Mouse (Mus musculus) forebrain, embryonic 10.5 days (tissue): ENCODE data around the gene Mgarp. TPM values are rescaled to one million over a fixed set of nuclear protein-coding genes. Genes with fewer than 3 reads are reported as not detected.
"Not testable (repeated sequence)": the region's sequence is repeated elsewhere in the genome, so short reads cannot be mapped to it uniquely, and the experiment has no call there.

Experiments
- DNase-seq: peaks from one replicate; pipeline ENCODE4 v3.0.0-alpha.2; 2017; ENCODE audit warnings: low spot score; ENCODE audit errors: extremely low spot score
- H3K27ac ChIP-seq: fragments of 300-500 bp; sonication (generic); 2 replicates; pipeline ENCODE4 v1.5.1; 2016; ENCODE audit warnings: mild to moderate bottlenecking
- H3K27me3 ChIP-seq: fragments of 300-500 bp; sonication (generic); 2 replicates; pipeline ENCODE4 v1.6.1; 2016; ENCODE audit warnings: mild to moderate bottlenecking; ENCODE audit not compliant: poor library complexity, severe bottlenecking
- H3K36me3 ChIP-seq: fragments of 300-500 bp; sonication (generic); replicated peaks from 2 replicates; pipeline ENCODE4 v1.6.1; 2016; ENCODE audit warnings: mild to moderate bottlenecking, moderate library complexity
- H3K4me1 ChIP-seq: fragments of 300-500 bp; sonication (generic); 2 replicates; pipeline ENCODE4 v1.6.1; 2016
- H3K4me3 ChIP-seq: fragments of 300-500 bp; sonication (generic); 2 replicates; pipeline ENCODE4 v1.5.1; 2016; ENCODE audit warnings: mild to moderate bottlenecking, moderate library complexity
- H3K9me3 ChIP-seq: fragments of 300-500 bp; sonication (generic); 2 replicates; pipeline ENCODE4 v1.6.1; 2016; ENCODE audit warnings: mild to moderate bottlenecking, moderate library complexity
- WGBS: fragments of 180-500 bp; shearing (Covaris S2); methylation state at CpG from one replicate; pipeline ENCODE4 v1.1.7; 2016; 5-methylcytosine and 5-hydroxymethylcytosine counted together
- polyA plus RNA-seq: library from polyadenylated mRNA; unstranded; fragments of >200 nt; fragmentation: Nextera tagmentation; extraction: Ambion mirVana; gene quantifications from 2 replicates; pipeline ENCODE4 v1.2.1, GENCODE M21; 2016

The Mgarp gene
- polyA plus RNA-seq, result 8.4 and 12.8 TPM in 2 replicates

DNA sequence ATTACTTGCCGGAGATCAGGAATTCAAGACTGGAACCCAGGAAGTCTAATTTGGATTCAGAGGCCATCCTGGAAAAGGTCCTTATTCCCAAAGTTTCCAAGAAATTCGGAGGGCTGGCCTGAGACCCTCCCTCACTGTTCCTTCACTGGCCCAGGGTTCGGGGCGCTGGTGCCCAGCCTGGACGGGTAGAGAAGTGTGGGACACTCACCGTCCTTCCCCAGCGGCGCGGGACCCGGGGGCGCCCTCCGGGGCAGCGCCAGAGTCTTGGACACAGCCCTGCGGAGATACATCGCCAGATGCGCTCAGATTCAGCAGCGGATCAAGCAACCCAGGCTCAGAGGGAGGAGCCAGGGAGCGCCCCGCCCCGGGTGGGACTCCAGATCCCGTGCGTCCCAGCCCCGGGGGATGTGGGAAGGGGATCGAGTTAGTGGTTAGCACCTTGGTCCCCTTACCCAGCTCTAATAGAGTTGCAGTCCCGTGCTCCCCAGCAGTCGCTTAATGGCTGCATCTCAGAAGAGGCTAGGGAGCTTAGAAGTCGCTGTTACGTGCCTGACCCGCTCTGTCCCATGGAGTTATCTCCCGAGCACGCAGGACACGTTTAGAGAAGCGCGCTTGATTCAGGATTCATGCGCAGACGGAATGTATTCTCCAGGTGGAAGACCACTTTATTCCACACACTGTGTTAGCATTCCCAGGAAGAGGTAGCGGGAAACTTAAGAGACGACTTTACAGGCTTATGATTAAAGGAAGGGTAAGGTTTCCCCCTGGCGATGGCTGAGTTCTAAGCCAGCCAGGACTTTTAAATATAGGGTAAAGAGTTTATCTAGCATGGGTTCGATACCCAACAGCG is at the start of gene Mgarp:
Mgarp (minus strand) TSS at position 520 of the 850 bp plus-strand sequence.
- peaks cover 36% of the 10 kb centered on the region for H3K4me1 ChIP-seq
- no peaks in the 10 kb centered on the region for H3K36me3 ChIP-seq
- H3K4me3 ChIP-seq, result peak within 1 kb of the TSS; percentile 56
- H3K27me3 ChIP-seq, result peaks cover 49% of the 10 kb centered on the region
- no peaks in the 10 kb centered on the region for H3K9me3 ChIP-seq
- peak within 1 kb of the TSS; percentile 75 for H3K27ac ChIP-seq
- DNase-seq, result peak; percentile 76
- WGBS, result 2% methylated on average over 41 of the region's 41 CpGs

DNA sequence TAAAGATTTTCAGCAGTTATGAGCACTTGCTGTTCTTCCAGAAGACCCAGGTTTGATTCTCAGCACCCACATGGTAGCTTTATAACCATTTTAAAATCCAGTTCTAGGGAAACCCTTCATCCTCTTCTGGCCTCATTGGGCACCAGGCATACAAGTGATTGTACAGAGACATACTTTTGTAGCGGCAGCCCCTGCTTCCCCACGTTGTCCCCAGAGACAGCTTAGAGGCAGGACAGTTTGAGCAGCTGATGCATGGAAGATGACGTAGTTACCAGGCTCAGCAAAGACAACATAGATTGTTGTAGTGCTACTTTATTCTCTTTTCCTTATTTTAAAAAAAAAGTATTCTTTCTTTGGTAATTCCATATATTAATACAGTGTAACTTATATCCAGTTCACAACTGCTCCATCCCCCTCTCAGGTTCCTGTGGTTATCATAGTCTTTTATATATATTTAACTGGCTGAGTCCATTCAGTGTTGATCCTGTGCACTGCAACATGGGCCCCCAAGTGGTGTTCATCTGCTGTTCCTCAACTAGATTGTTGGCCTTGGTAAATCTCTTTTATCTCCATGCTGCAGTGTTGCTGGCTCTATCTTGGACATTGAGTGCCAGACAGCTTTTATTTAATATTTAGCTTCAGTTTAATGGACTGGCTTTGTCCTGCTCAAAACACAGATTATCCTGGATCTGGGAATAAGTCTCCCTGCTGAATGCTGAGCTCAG is 38.5 kb upstream of the Mgarp start:
- WGBS, result 95% methylated on average over 3 of the region's 3 CpGs
- Histone ChIP-seq H3K4me1 (no peaks in the 10 kb centered on the region), H3K4me3 (no peak overlapping the region), H3K27ac (no peak overlapping the region), H3K36me3 (peaks cover 80% of the 10 kb centered on the region), H3K27me3 (no peaks in the 10 kb centered on the region), H3K9me3 (no peaks in the 10 kb centered on the region)
- no peak for DNase-seq

DNA sequence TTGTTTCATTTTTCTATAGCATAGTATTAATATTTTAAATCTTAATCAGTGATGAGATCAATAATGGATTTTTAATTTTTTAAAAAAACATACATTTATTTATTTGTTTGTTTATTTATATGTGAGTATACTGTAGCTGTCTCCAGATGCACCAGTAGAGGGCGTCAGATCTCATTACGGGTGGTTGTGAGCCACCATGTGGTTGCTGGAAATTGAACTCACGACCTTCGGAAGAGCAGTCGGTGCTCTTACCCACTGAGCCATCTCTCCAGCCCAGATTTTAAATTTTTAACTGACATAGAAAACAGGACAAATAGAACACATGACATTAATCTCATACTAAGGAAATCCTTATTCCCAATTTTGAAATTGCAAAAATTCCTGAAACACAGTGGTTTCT is 37.8 kb upstream of the Mgarp start:
- not testable (repeated sequence) for H3K4me3 ChIP-seq, H3K27ac ChIP-seq, H3K4me1 ChIP-seq, DNase-seq, H3K9me3 ChIP-seq, H3K27me3 ChIP-seq
- peaks cover 75% of the 10 kb centered on the region for H3K36me3 ChIP-seq
- WGBS, result 89% methylated on average over 5 of the region's 5 CpGs

DNA sequence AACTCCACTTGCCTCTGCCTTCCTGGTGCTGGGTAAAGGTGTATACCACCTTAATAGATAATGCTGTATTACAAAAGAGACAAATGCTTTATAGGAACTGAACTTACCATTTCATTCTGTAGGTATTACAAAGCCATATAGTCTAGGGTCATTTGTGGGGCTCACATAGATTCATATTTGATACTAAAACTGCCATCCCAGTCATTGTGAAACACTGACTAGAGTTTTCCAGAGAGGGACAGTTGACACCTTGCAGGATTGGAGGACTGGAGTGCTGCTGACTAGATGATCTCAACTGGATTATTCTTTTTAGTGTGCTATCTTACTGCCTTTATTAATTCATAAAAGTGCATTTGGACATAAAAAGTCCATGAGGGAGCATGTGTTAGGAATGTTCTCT is 28.9 kb upstream of the Mgarp start:
- Histone ChIP-seq H3K4me1 (no peaks in the 10 kb centered on the region), H3K27me3 (no peaks in the 10 kb centered on the region), H3K27ac (no peak overlapping the region), H3K36me3 (peaks cover 37% of the 10 kb centered on the region), H3K9me3 (no peaks in the 10 kb centered on the region), H3K4me3 (no peak overlapping the region)
- no peak for DNase-seq

DNA sequence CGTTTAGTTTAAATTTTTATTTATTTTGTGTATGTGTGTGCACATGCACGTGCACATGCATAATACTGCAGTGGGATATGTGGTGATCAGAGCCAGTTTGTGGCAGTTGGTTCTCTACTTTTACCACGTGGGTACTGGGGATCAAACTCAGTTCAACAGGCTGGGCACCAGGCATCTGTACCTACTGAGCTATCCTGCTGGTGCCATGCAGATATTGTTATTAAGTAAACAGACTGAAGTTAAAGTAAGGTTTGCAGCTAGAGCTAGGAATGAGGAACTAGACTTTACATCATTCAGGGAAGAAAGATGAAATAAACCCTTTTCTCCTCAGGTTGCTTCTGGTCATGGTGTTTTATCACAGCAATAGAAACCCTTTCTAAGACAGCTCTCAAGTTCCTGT is 25.4 kb upstream of the Mgarp start:
- DNase-seq, result no peak
- Histone ChIP-seq H3K27ac (no peak overlapping the region), H3K27me3 (no peaks in the 10 kb centered on the region), H3K4me1 (peaks cover 13% of the 10 kb centered on the region), H3K36me3 (peaks cover 42% of the 10 kb centered on the region), H3K4me3 (no peak overlapping the region), H3K9me3 (no peaks in the 10 kb centered on the region)
- WGBS, result 89% methylated on average over 3 of the region's 3 CpGs

DNA sequence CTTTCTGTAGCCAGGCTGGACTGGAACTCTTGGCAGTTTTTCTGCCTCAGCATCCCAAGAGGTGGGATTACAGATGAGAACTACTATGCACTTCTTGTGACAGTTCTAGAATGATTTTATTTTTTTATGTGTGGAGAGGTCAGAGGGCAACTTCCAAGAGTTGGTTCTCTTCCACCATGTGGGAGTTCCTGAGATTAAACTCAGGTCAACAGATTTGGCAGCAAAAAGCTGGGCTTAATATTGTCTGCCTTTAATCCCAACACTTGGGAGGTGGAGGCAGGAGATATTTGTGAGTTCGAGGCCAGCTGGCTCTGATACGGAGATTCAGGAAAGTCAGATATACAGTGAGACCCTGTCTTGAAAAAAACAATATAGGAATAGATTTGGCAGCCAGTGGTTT is 21.4 kb upstream of the Mgarp start:
- WGBS, result 78% methylated on average over 2 of the region's 2 CpGs
- H3K27ac ChIP-seq, result no peak overlapping the region
- no peaks in the 10 kb centered on the region for H3K27me3 ChIP-seq
- peaks cover 30% of the 10 kb centered on the region for H3K36me3 ChIP-seq
- H3K4me1 ChIP-seq, result peaks cover 23% of the 10 kb centered on the region
- peak overlapping the region; percentile 100 for H3K4me3 ChIP-seq
- no peaks in the 10 kb centered on the region for H3K9me3 ChIP-seq
- DNase-seq, result no peak

DNA sequence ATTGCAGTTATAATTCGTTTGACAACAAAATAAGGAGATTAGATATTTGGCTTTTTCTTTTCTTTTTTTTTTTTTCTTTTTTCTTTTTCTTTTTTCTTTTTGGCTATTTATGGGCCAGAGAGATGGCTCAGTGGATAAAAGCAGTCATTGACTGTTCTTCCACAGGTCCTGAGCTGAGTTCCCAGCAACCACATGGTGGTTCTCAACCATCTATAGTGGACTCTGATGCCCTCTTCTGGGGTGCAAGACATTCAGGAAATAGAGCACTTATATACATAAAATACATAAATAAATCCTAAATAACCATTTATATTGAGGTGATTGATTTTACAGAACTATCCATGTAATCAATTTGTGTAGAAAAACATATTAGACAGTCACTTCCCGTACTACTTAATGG is 20.9 kb upstream of the Mgarp start:
- 48% methylated on average over 2 of the region's 2 CpGs for WGBS
- H3K36me3 ChIP-seq, result peaks cover 25% of the 10 kb centered on the region
- no peaks in the 10 kb centered on the region for H3K9me3 ChIP-seq
- peak overlapping the region; percentile 100 for H3K4me3 ChIP-seq
- no peak overlapping the region for H3K27ac ChIP-seq
- H3K27me3 ChIP-seq, result no peaks in the 10 kb centered on the region
- no peak for DNase-seq
- H3K4me1 ChIP-seq, result peaks cover 23% of the 10 kb centered on the region

DNA sequence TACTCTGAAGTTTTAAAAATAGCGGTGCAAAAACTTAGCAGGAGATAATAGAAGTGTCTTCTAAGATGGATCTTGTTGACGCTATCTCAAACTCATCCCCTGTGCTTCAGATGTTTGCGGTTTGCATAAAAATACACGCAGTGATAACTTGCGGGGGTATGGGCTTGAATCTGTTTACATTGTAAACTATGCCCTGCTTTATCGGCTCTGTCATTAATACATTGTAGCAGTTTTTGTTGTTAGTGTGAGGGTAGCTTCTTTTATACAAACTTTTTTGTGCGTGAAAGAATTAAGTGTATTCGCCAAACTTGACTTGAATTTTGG is 20.6 kb upstream of the Mgarp start:
- peaks cover 23% of the 10 kb centered on the region for H3K4me1 ChIP-seq
- H3K9me3 ChIP-seq, result no peaks in the 10 kb centered on the region
- no peak for DNase-seq
- H3K27ac ChIP-seq, result peak overlapping the region; percentile 96
- peak overlapping the region; percentile 100 for H3K4me3 ChIP-seq
- 11% methylated on average over 8 of the region's 8 CpGs for WGBS
- peaks cover 22% of the 10 kb centered on the region for H3K36me3 ChIP-seq
- H3K27me3 ChIP-seq, result no peaks in the 10 kb centered on the region

DNA sequence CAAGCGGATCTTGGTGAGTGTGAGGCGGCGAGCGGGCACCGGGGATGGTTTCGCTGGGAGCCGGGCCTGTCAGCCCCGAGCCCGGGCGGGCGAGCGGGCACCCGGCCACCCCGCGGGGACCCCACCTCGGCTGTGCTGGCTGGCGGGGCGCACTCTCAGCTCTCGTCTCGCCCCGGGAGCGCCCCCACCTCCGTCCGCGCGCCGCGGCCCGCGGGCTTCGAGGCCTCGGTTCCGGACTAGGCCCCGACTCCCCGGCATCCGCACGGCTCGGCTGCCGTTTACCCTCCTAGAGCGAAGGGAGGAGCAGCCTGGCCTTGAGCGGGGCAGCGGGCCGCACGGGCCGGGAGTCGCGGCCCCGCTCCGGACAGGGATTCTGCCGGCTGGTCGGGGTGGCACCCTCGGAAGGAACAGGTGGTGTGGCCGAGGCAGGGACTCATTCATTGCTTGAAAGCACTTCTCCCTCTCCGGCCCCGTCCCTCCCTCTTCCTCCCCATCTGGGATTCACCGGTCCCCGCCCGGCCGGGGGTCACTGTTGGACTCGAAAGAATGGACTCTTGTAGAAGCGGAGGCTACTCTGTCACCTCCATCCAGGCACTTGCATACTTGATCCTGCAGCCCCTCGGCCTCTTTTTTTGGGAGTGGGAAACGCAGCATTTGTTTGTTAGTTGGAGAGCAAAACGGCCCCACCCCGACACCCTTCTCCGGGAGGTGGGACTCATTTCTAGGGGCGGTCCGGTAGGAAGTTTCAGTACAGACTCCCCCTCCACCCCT is 20.0 kb upstream of the Mgarp start:
- Histone ChIP-seq H3K27ac (peak overlapping the region; percentile 96), H3K9me3 (no peaks in the 10 kb centered on the region), H3K27me3 (no peaks in the 10 kb centered on the region), H3K4me3 (peak overlapping the region; percentile 100), H3K4me1 (peaks cover 23% of the 10 kb centered on the region), H3K36me3 (peaks cover 17% of the 10 kb centered on the region)
- peak; percentile 35 for DNase-seq
- under 1% methylated on average over 68 of the region's 68 CpGs for WGBS

DNA sequence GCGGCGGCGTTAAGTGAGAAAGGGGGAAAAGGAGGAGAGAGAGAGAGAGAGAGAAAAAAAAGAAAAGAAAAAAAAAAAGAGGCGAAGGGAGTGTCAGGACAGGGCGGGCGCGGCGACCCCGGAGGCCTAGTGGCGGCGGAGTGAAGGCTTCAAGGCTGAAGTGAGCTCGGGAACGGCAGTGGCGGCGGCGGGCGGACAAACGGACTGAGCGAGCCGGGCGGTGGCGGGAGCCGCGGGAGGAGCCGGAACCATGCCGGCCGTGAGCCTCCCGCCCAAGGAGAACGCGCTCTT is 19.5 kb upstream of the Mgarp start:
- no peak for DNase-seq
- Histone ChIP-seq H3K9me3 (no peaks in the 10 kb centered on the region), H3K36me3 (peaks cover 13% of the 10 kb centered on the region), H3K4me1 (peaks cover 23% of the 10 kb centered on the region), H3K4me3 (peak overlapping the region; percentile 100), H3K27ac (peak overlapping the region; percentile 96), H3K27me3 (no peaks in the 10 kb centered on the region)
- under 1% methylated on average over 29 of the region's 30 CpGs for whole genome bisulfite sequencing

DNA sequence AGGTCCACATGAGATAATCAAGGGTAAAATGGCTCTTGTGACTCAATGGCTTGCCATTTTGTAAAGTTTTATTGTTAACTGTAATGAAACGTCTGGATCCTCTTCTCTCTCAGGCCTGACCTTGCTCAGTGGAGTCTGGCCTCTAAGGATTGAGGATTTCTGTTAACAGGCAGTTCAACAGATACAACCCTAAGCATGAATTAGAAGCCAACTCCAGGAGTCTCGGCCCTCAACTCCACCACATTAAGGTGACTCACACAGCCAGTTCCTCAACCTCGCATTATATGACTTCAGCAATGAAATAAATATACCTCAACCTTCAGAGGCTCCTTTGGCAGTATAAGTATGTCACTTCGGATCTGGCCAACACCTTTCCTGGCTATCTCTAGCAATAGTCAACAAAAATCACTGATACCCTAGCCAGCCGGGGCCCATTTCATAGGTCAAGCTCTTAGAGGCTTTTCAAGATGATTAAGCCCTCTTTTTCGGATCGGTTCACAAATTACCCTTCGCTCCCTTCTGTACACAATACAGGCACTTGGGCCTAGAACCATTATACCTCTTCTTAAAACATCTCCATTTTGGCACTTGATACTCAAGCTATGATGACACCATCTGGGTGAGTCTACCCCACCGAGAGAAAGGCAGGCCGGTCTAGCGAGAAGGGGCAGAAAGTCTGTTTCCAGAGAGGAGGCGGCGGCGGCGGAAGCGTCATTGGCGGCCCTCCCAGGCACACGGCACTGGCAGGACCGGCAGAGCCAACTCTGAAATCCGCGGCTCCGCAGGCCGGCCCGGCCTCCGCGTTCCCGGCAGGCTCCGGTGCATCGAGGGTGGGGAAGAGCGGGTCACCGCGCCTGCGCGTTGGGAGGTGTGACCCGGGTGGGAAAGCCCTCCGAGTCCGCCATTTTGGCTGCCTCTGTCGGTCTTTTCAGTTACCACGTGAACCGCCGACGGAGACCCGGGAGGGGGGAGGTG is 18.8 kb upstream of the Mgarp start, which contains the start of gene Naa15:
Naa15 (plus strand) TSS at position 51 of the 975 bp plus-strand sequence.
- no peaks in the 10 kb centered on the region for H3K27me3 ChIP-seq
- peak; percentile 96 for DNase-seq
- H3K36me3 ChIP-seq, result peaks cover 11% of the 10 kb centered on the region; the same call in 1 of the 2 replicates
- peak within 1 kb of the TSS; percentile 96 for H3K27ac ChIP-seq
- WGBS, result 5% methylated on average over 43 of the region's 43 CpGs
- H3K4me1 ChIP-seq, result peaks cover 23% of the 10 kb centered on the region
- H3K9me3 ChIP-seq, result no peaks in the 10 kb centered on the region
- peak within 1 kb of the TSS; percentile 100 for H3K4me3 ChIP-seq

DNA sequence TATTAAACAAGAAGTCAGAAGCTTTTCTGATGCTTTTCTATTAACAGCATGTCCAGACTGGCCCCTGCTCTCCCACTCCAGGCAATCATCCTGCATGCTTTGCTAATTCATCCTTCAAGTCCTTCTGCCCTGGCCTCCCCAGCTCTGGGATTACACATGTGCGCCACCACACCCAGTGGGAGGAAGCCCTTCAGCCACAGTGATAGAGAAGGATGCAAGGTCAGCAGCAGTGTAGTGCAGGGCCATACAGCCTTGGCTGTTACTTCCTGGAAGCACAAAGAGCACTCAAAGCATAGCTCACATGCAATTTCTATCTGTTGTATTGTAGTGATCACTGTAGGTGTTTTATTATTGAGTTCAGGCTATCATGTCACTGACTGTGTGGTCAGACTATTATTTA is 16.7 kb upstream of the Mgarp start:
- H3K4me3 ChIP-seq, result no peak overlapping the region
- 89% methylated on average over 1 of the region's 1 CpGs for WGBS
- DNase-seq, result no peak

More for the DNA sequence above, 16.7 kb upstream of the Mgarp start:
- Histone ChIP-seq H3K4me1 (peaks cover 25% of the 10 kb centered on the region), H3K36me3 (no peaks in the 10 kb centered on the region), H3K9me3 (no peaks in the 10 kb centered on the region), H3K27me3 (no peaks in the 10 kb centered on the region), H3K27ac (no peak overlapping the region)
